Comparison of ENCODE assay signal across 7 mouse cellular contexts in the genomic region with DNA sequence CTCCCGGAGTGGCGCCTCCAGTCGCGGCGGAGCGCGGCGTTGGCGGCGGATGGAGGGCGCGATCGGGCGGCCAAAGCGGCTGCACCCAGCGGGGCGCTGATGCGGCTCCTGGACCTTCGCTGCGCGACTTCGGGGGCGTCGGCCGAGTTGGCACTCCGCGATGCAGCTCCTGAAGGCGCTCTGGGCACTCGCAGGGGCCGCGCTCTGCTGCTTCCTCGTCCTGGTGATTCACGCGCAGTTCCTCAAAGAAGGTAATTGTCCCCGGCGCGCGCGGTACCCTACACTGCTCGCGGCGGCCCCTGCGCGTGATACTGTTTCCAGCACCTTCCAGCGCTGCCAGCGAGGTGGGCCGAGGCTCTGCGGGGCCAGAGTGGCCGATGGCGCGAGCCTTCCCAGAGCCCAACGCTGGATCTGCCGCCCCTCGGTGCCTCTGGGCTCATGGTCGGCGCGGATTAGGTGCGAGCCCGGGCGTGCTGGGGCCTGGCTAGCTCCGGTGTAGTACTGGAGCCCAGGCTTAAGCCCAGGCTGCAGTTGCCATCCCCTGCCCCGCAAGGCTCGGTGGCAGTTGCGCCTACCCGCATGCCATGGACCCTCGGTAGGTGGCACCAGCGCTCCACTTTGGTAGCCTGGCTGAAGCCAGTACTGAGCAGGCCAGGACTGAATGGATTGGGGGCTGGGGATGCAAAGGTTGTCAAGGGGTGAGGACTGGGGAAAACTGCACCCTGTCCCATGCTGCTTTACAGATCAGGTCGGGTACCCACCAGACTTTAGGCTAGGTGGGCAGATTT.
A peak's percentile ranks its signal among the peaks of the same experiment; 100 is the strongest.
DNase-seq lines count a peak whose midpoint lies in the region; ATAC-seq and TF ChIP-seq lines count a peak whose summit lies in the region.

No protein-coding gene starts in this region.

- under 1% methylated on average over 56 of the region's 68 CpGs for WGBS in forebrain, embryonic 12.5 days
- under 1% methylated on average over 68 of the region's 68 CpGs for WGBS in heart, embryonic 14.5 days
- WGBS in kidney, postnatal 0 days: under 1% methylated on average over 43 of the region's 68 CpGs
- under 1% methylated on average over 65 of the region's 68 CpGs for WGBS in limb, embryonic 15.5 days

- peak overlapping the region; percentile 85 for H3K9ac ChIP-seq in forebrain, embryonic 12.5 days
- H3K9ac ChIP-seq in heart, embryonic 14.5 days (ENCODE audit: low read length): peak overlapping the region; percentile 70
- peak overlapping the region; percentile 78 for H3K9ac ChIP-seq in kidney, postnatal 0 days (ENCODE audit: low read depth, low read length)
- H3K9ac ChIP-seq in limb, embryonic 15.5 days: peak overlapping the region; percentile 55

- peak overlapping the region; percentile 37 for H3ac ChIP-seq in myocyte (ENCODE audit: control insufficient read depth, insufficient read length)

- peak overlapping the region; percentile 89 for H3K27ac ChIP-seq in forebrain, embryonic 12.5 days
- H3K27ac ChIP-seq in heart, embryonic 14.5 days (replicated peaks in 1 of 2; ENCODE audit: control insufficient read depth in 1 of 2, insufficient read depth in 1 of 2, low read depth in 2 of 2, low read length in 2 of 2): no peak overlapping the region
- peak overlapping the region; percentile 19; the same call in 1 of the 2 replicates for H3K27ac ChIP-seq in kidney, postnatal 0 days
- H3K27ac ChIP-seq in limb, embryonic 15.5 days: no peak overlapping the region

- no peak for TF ChIP-seq POLR2A in myocyte (IDR thresholded peaks at IDR 0.05; ENCODE audit: insufficient read length, low read depth)

- peaks cover 8% of the 10 kb centered on the region; the same call in 1 of the 2 replicates for H3K27me3 ChIP-seq in forebrain, embryonic 12.5 days
- H3K27me3 ChIP-seq in heart, embryonic 14.5 days (ENCODE audit: control insufficient read depth, insufficient read depth, low read length): peaks cover 57% of the 10 kb centered on the region
- 0 out of 2 replicates have a peak, but pooled peaks cover 3% of the 10 kb centered on the region for H3K27me3 ChIP-seq in kidney, postnatal 0 days (ENCODE audit: insufficient read depth, low read length)
- H3K27me3 ChIP-seq in limb, embryonic 15.5 days: peaks cover 62% of the 10 kb centered on the region
- H3K27me3 ChIP-seq in myocyte (ENCODE audit: control insufficient read depth, insufficient read depth, insufficient read length): no peaks in the 10 kb centered on the region

- H3K9me3 ChIP-seq in forebrain, embryonic 12.5 days: no peaks in the 10 kb centered on the region
- H3K9me3 ChIP-seq in heart, embryonic 14.5 days (ENCODE audit: control insufficient read depth, low read length): no peaks in the 10 kb centered on the region
- H3K9me3 ChIP-seq in kidney, postnatal 0 days (replicated peaks; ENCODE audit: low read length): no peaks in the 10 kb centered on the region
- H3K9me3 ChIP-seq in limb, embryonic 15.5 days: no peaks in the 10 kb centered on the region

- H3K4me2 ChIP-seq in forebrain, embryonic 12.5 days: peak overlapping the region; percentile 94
- peak overlapping the region; percentile 98 for H3K4me2 ChIP-seq in heart, embryonic 14.5 days (ENCODE audit: low read length)
- H3K4me2 ChIP-seq in kidney, postnatal 0 days (ENCODE audit: low read length): peak overlapping the region; percentile 95
- H3K4me2 ChIP-seq in limb, embryonic 15.5 days: peak overlapping the region; percentile 97
- peak overlapping the region; percentile 91 for H3K4me2 ChIP-seq in myocyte (ENCODE audit: low read depth)

- H3K4me1 ChIP-seq in forebrain, embryonic 12.5 days: peaks cover 43% of the 10 kb centered on the region
- H3K4me1 ChIP-seq in heart, embryonic 14.5 days (ENCODE audit: control insufficient read depth in 2 of 2, insufficient read depth in 2 of 2, low read length in 2 of 2): peaks cover 2 to 12% of the 10 kb centered on the region in 2 experiments; a peak in 2 of 4 replicates
- H3K4me1 ChIP-seq in kidney, postnatal 0 days (replicated peaks; ENCODE audit: insufficient read depth, low read length): no peaks in the 10 kb centered on the region
- H3K4me1 ChIP-seq in limb, embryonic 15.5 days: peaks cover 16% of the 10 kb centered on the region

- ATAC-seq in forebrain, embryonic 12.5 days (ENCODE audit: low FRiP score): peak; percentile 86
- ATAC-seq in heart, embryonic 14.5 days (ENCODE audit: insufficient number of reproducible peaks, insufficient read depth, low FRiP score, low read depth): peak; percentile 44
- ATAC-seq in kidney, postnatal 0 days (replicated peaks; ENCODE audit: low FRiP score, low read depth): peak; percentile 82
- peak; percentile 77 for ATAC-seq in limb, embryonic 15.5 days (ENCODE audit: insufficient number of reproducible peaks, low FRiP score, low TSS enrichment, low read depth)

- no peaks in the 10 kb centered on the region for H3K79me2 ChIP-seq in myocyte (ENCODE audit: control insufficient read depth, insufficient read depth)

- peak overlapping the region; percentile 78 for H3K4me3 ChIP-seq in forebrain, embryonic 12.5 days (replicated peaks)
- H3K4me3 ChIP-seq in heart, embryonic 14.5 days (ENCODE audit: control insufficient read depth in 1 of 2, insufficient read depth in 1 of 2, low read depth in 1 of 2, low read length in 2 of 2): peak overlapping the region; percentile 41 to 60
- peak overlapping the region; percentile 63 for H3K4me3 ChIP-seq in kidney, postnatal 0 days (replicated peaks; ENCODE audit: low read depth, low read length)
- H3K4me3 ChIP-seq in limb, embryonic 15.5 days: peak overlapping the region; percentile 63
- peak overlapping the region; percentile 19 for H3K4me3 ChIP-seq in myocyte

- TF ChIP-seq CTCF in kidney, postnatal 0 days (IDR thresholded peaks at IDR 0.05; ENCODE audit: low read depth): peak; percentile 94

- no peaks in the 10 kb centered on the region for H3K36me3 ChIP-seq in forebrain, embryonic 12.5 days (replicated peaks)
- no peaks in the 10 kb centered on the region for H3K36me3 ChIP-seq in heart, embryonic 14.5 days (ENCODE audit: control insufficient read depth, insufficient read depth, low read length)
- H3K36me3 ChIP-seq in kidney, postnatal 0 days (ENCODE audit: insufficient read depth, low read length): no peaks in the 10 kb centered on the region
- H3K36me3 ChIP-seq in limb, embryonic 15.5 days: no peaks in the 10 kb centered on the region
- no peaks in the 10 kb centered on the region for H3K36me3 ChIP-seq in myocyte (ENCODE audit: control insufficient read depth, insufficient read depth)

- DNase-seq in cerebellum, adult 11-12 months: peak; percentile 88
- DNase-seq in kidney, postnatal 0 days (ENCODE audit: low spot score): peak; percentile 87
- peak; percentile 95 for DNase-seq in testis, postnatal 10 days (ENCODE audit: low spot score)

TF ChIP-seq in myocyte, 11 proteins besides CTCF, POLR2A, EP300 and RAD21:
- TF ChIP-seq MYOG (IDR thresholded peaks at IDR 0.05; ENCODE audit: control insufficient read depth in 1 of 3, insufficient read depth in 1 of 3, insufficient read length in 2 of 3, low read depth in 2 of 3): peak in 2 of 3 experiments; percentile 65 to 83
- TF ChIP-seq SRF (IDR thresholded peaks at IDR 0.05; ENCODE audit: control insufficient read depth, insufficient read length, low read depth): peak; percentile 79
- no peak for TF ChIP-seq CEBPB (IDR thresholded peaks at IDR 0.05; ENCODE audit: insufficient read depth, poor library complexity, severe bottlenecking)
- no peak for TF ChIP-seq TCF3 (IDR thresholded peaks at IDR 0.05; ENCODE audit: insufficient read length, low read depth)
- TF ChIP-seq TCF12 (IDR thresholded peaks at IDR 0.05; ENCODE audit: insufficient read depth, poor library complexity, severe bottlenecking): no peak
- TF ChIP-seq REST (IDR thresholded peaks at IDR 0.05; ENCODE audit: insufficient read depth, insufficient read length): no peak
- TF ChIP-seq USF1 (IDR thresholded peaks at IDR 0.05; ENCODE audit: low read depth): no peak
- TF ChIP-seq MYOD1 (IDR thresholded peaks at IDR 0.05; ENCODE audit: control insufficient read depth in 1 of 3, insufficient read length in 2 of 3, low read depth in 2 of 3): peak in 2 of 3 experiments; percentile 43 to 65
- no peak for TF ChIP-seq MAX (IDR thresholded peaks at IDR 0.05; ENCODE audit: low read depth)
- TF ChIP-seq POLR2AphosphoS2 (IDR thresholded peaks at IDR 0.05; ENCODE audit: insufficient read length, low read depth): no peak
- TF ChIP-seq E2F4 (IDR thresholded peaks at IDR 0.05; ENCODE audit: insufficient read depth): no peak

Comparison
In these comparisons a context has a peak if more than half of its experiments do, and no peak if none do; other contexts are left out.
1. H3K27ac ChIP-seq: peak in forebrain, embryonic 12.5 days (single experiment) and kidney, postnatal 0 days (single experiment); none in heart, embryonic 14.5 days (0 of 2) and limb, embryonic 15.5 days (single experiment).
2. H3K4me3 ChIP-seq: peak in every context shown above with its lines; median percentile 78 in forebrain, embryonic 12.5 days; 63 in kidney, postnatal 0 days; 63 in limb, embryonic 15.5 days; 50 in heart, embryonic 14.5 days; 19 in myocyte.
3. Peak in every context shown above with its lines, with median percentiles within 50 percentile points of each other: DNase-seq, ATAC-seq, H3K4me2 ChIP-seq and H3K9ac ChIP-seq.